Mouse (Mus musculus) testis, postnatal 10 days (tissue): ENCODE measurements around the gene Akap10.
"Not testable (repeated sequence)": the region's sequence is repeated elsewhere in the genome, so short reads cannot be mapped to it uniquely, and the experiment has no call there.

Source experiments
- DNase-seq: peaks from one replicate; pipeline ENCODE4 v3.0.0; 2021; ENCODE audit warnings: low spot score

The Akap10 gene

GRCm38 (mm10) chr11:61930640-61931586, 861 bp upstream of the Akap10 start:
- no peak for DNase-seq

GRCm38 (mm10) chr11:61929323-61930097, 542 bp downstream of the Akap10 start:
- no peak for DNase-seq

- DNase-seq = no peak
Observed at GRCm38 (mm10) chr11:61923309-61923708, 6.7 kb downstream of the Akap10 start.

- no peak for DNase-seq
Observed at GRCm38 (mm10) chr11:61919702-61920101, 10.3 kb downstream of the Akap10 start.

- no peak for DNase-seq
Observed at GRCm38 (mm10) chr11:61908315-61908714, 21.7 kb downstream of the Akap10 start.

- DNase-seq = no peak
Observed at GRCm38 (mm10) chr11:61882183-61882582, 47.9 kb downstream of the Akap10 start.

- no peak for DNase-seq
Observed at GRCm38 (mm10) chr11:61879921-61880320, 50.1 kb downstream of the Akap10 start.

GRCm38 (mm10) chr11:61871881-61872280, 58.2 kb downstream of the Akap10 start:
- DNase-seq = no peak

- no peak for DNase-seq
Observed at GRCm38 (mm10) chr11:61866856-61867255, 63.2 kb downstream of the Akap10 start.

- DNase-seq = no peak
Observed at GRCm38 (mm10) chr11:61861781-61862547, 68.1 kb downstream of the Akap10 start.

GRCm38 (mm10) chr11:61859316-61859715, 70.7 kb downstream of the Akap10 start:
- DNase-seq = no peak

- no peak for DNase-seq
Observed at GRCm38 (mm10) chr11:61855539-61855938, 74.5 kb downstream of the Akap10 start.

- peak; percentile 91 for DNase-seq
Observed at GRCm38 (mm10) chr11:61854988-61855411, 75.1 kb downstream of the Akap10 start, which contains the start of gene Ulk2. Ulk2 (minus strand) TSS chr11:61855073.

- peak; percentile 80 for DNase-seq
Observed at GRCm38 (mm10) chr11:61854211-61854987, 75.7 kb downstream of the Akap10 start.

GRCm38 (mm10) chr11:61853659-61854058, 76.4 kb downstream of the Akap10 start:
- no peak for DNase-seq

GRCm38 (mm10) chr11:61852916-61853315, 77.1 kb downstream of the Akap10 start:
- DNase-seq = no peak

GRCm38 (mm10) chr11:61851195-61851594, 78.9 kb downstream of the Akap10 start:
- DNase-seq = no peak

- DNase-seq = not testable (repeated sequence)
Observed at GRCm38 (mm10) chr11:61840663-61841062, 89.4 kb downstream of the Akap10 start.

- no peak for DNase-seq
Observed at GRCm38 (mm10) chr11:61839940-61840339, 90.1 kb downstream of the Akap10 start.

GRCm38 (mm10) chr11:61839182-61839581, 90.9 kb downstream of the Akap10 start:
- no peak for DNase-seq
